Mouse (Mus musculus): ENCODE measurements around the gene Fcho2. TPM values are rescaled to one million over a fixed set of nuclear protein-coding genes. Genes with fewer than 3 reads are reported as not detected.

The Fcho2 gene
- polyA plus RNA-seq, 1 experiment: 98.5 TPM

- TF ChIP-seq EP300 (IDR thresholded peaks at IDR 0.05; ENCODE audit: insufficient read depth, low read depth, low read length) (no peak), POLR2A (IDR thresholded peaks at IDR 0.05; ENCODE audit: insufficient read depth, low read length) (no peak), CTCF (IDR thresholded peaks at IDR 0.05; ENCODE audit: low read depth, low read length) (no peak)
Observed at GRCm38 (mm10) chr13:98702361-98702760, 112.9 kb downstream of the Fcho2 start.

GRCm38 (mm10) chr13:98701309-98701675 is 114.0 kb downstream of the Fcho2 start:
- Histone ChIP-seq H3K27me3 (ENCODE audit: control insufficient read depth, insufficient read depth, low read length, poor library complexity, severe bottlenecking) (no peaks in the 10 kb centered on the region), H3K9me3 (replicated peaks; ENCODE audit: control insufficient read depth, insufficient read depth, low read length, poor library complexity, severe bottlenecking) (no peaks in the 10 kb centered on the region), H3K4me3 (ENCODE audit: low read depth, low read length) (no peak overlapping the region), H3K27ac (ENCODE audit: insufficient read depth, low read length) (no peak overlapping the region), H3K4me1 (ENCODE audit: control insufficient read depth, insufficient read depth, low read length) (no peaks in the 10 kb centered on the region), H3K36me3 (ENCODE audit: control insufficient read depth, insufficient read depth, low read length, poor library complexity, severe bottlenecking) (no peaks in the 10 kb centered on the region), H3K9ac (ENCODE audit: low read depth, poor library complexity, severe bottlenecking) (no peak overlapping the region)
- TF ChIP-seq CTCF (IDR thresholded peaks at IDR 0.05; ENCODE audit: low read depth, low read length) (no peak), EP300 (IDR thresholded peaks at IDR 0.05; ENCODE audit: insufficient read depth, low read depth, low read length) (no peak), POLR2A (IDR thresholded peaks at IDR 0.05; ENCODE audit: insufficient read depth, low read length) (no peak)

More at GRCm38 (mm10) chr13:98702361-98702760, 112.9 kb downstream of the Fcho2 start:
- no peaks in the 10 kb centered on the region for H3K36me3 ChIP-seq (ENCODE audit: control insufficient read depth, insufficient read depth, low read length, poor library complexity, severe bottlenecking)
- H3K27me3 ChIP-seq (ENCODE audit: control insufficient read depth, insufficient read depth, low read length, poor library complexity, severe bottlenecking): no peaks in the 10 kb centered on the region
- H3K4me3 ChIP-seq (ENCODE audit: low read depth, low read length): no peak overlapping the region
- H3K9ac ChIP-seq (ENCODE audit: low read depth, poor library complexity, severe bottlenecking): no peak overlapping the region
- no peaks in the 10 kb centered on the region for H3K9me3 ChIP-seq (replicated peaks; ENCODE audit: control insufficient read depth, insufficient read depth, low read length, poor library complexity, severe bottlenecking)
- H3K27ac ChIP-seq (ENCODE audit: insufficient read depth, low read length): no peak overlapping the region
- H3K4me1 ChIP-seq (ENCODE audit: control insufficient read depth, insufficient read depth, low read length): no peaks in the 10 kb centered on the region

DNA sequence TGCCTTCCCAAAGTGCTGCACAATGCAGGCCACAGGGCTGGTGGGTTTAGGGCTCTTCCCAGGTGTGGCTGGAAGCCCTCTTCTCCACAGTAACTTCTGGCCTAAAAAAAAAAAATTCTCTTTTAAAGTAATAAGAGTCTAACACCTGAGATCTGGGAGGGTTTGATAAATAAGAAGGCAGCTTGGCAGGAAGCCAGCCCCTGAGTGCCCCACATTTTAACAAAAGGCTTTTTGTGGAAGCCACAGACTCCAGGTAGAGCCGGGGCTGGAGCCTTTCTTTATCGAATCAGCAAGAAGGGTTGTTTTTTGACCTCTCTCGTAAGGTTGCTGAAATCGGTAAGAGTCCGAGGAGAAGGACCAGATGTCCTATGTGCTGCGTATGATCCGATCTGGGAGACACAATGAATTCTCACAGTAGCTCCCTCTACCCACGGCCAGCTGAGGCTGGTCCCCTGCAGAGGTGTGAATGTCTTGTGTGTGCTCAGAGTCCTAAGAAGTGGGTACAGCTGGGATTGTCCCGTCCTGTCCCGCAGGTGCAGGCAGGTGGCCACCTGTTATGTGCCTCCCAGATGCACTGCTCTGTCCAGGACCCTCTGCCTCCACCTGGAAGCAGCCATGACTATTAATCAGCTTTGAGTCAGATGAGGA is 114.5 kb downstream of the Fcho2 start:
- Histone ChIP-seq H3K9ac (ENCODE audit: low read depth, poor library complexity, severe bottlenecking) (no peak overlapping the region), H3K36me3 (ENCODE audit: control insufficient read depth, insufficient read depth, low read length, poor library complexity, severe bottlenecking) (no peaks in the 10 kb centered on the region), H3K27me3 (ENCODE audit: control insufficient read depth, insufficient read depth, low read length, poor library complexity, severe bottlenecking) (no peaks in the 10 kb centered on the region; the same call in 1 of the 2 replicates), H3K9me3 (replicated peaks; ENCODE audit: control insufficient read depth, insufficient read depth, low read length, poor library complexity, severe bottlenecking) (no peaks in the 10 kb centered on the region), H3K4me3 (ENCODE audit: low read depth, low read length) (no peak overlapping the region), H3K27ac (ENCODE audit: insufficient read depth, low read length) (no peak overlapping the region), H3K4me1 (ENCODE audit: control insufficient read depth, insufficient read depth, low read length) (no peaks in the 10 kb centered on the region)
- TF ChIP-seq POLR2A (IDR thresholded peaks at IDR 0.05; ENCODE audit: insufficient read depth, low read length): no peak
- no peak for TF ChIP-seq CTCF (IDR thresholded peaks at IDR 0.05; ENCODE audit: low read depth, low read length)
- no peak for TF ChIP-seq EP300 (IDR thresholded peaks at IDR 0.05; ENCODE audit: insufficient read depth, low read depth, low read length)

DNA sequence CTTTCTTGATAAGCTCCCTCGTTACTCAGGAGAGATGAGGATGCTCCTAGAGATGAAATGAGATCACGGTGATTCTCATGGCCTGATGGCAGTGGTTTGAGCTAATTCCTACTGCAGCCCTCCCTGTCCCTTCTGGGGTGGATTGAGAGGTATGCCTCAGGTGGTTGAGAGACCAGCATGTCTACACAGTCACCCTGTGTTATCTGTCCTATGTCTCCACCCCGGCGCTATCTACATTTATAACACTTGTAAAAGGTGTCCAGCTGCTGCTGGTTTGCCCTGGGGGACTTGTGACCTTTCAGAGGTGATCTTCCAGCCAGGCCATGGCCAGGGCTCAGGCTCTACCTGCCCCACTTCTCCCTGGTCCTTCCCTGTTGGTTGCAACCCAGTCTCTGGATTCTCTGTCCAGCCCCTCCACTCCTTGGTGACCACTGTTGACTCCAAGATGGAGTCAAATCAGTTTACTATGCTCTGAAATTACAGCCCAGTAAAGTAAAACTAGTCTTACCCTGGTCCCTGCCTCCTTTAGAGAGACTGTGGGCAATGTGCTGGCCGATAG is 115.2 kb downstream of the Fcho2 start:
- TF ChIP-seq EP300 (IDR thresholded peaks at IDR 0.05; ENCODE audit: insufficient read depth, low read depth, low read length): no peak
- no peak for TF ChIP-seq CTCF (IDR thresholded peaks at IDR 0.05; ENCODE audit: low read depth, low read length)
- no peak for TF ChIP-seq POLR2A (IDR thresholded peaks at IDR 0.05; ENCODE audit: insufficient read depth, low read length)
- Histone ChIP-seq H3K9me3 (replicated peaks; ENCODE audit: control insufficient read depth, insufficient read depth, low read length, poor library complexity, severe bottlenecking) (no peaks in the 10 kb centered on the region), H3K9ac (ENCODE audit: low read depth, poor library complexity, severe bottlenecking) (no peak overlapping the region), H3K4me3 (ENCODE audit: low read depth, low read length) (no peak overlapping the region), H3K27ac (ENCODE audit: insufficient read depth, low read length) (no peak overlapping the region), H3K4me1 (ENCODE audit: control insufficient read depth, insufficient read depth, low read length) (no peaks in the 10 kb centered on the region), H3K27me3 (ENCODE audit: control insufficient read depth, insufficient read depth, low read length, poor library complexity, severe bottlenecking) (no peaks in the 10 kb centered on the region; the same call in 1 of the 2 replicates), H3K36me3 (ENCODE audit: control insufficient read depth, insufficient read depth, low read length, poor library complexity, severe bottlenecking) (no peaks in the 10 kb centered on the region)

DNA sequence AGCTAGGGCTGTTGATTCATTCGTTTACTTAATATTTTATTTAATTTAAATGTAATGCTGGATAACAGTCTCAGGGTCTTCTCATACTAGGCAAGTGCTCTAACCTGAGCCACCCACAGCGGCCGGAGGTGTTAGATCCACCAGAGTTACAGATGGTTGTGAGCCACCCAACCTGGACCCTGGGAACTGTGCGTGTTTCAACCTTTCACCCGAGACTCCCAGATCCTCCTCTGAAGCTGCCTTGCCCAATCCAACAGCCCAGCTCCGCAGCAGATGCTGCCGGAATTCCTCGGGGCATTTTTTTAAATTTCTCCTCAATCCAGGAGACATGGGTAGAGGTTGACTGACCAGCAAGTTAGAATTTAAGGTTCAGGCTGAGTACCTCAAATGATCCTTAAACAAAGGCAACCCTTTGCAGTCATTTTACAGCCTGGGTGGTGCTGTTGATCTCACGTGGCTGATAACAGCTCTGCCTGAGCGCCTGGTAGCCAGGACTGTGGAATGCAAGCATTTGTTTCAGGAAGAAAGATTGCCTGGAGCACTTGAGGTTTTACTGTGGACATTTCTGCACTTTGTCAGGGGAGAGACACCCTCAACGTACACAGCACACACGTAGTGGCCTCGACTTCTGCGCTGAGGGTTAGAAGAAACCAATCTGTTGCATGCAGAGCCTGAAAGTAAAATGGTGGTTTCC is 116.1 kb downstream of the Fcho2 start:
- no peak overlapping the region for H3K27ac ChIP-seq (ENCODE audit: insufficient read depth, low read length)

GRCm38 (mm10) chr13:98696716-98697115 is 118.5 kb downstream of the Fcho2 start:
- TF ChIP-seq POLR2A (IDR thresholded peaks at IDR 0.05; ENCODE audit: insufficient read depth, low read length): no peak
- no peak for TF ChIP-seq EP300 (IDR thresholded peaks at IDR 0.05; ENCODE audit: insufficient read depth, low read depth, low read length)
- no peak for TF ChIP-seq CTCF (IDR thresholded peaks at IDR 0.05; ENCODE audit: low read depth, low read length)
- Histone ChIP-seq H3K4me3 (ENCODE audit: low read depth, low read length) (no peak overlapping the region), H3K27me3 (ENCODE audit: control insufficient read depth, insufficient read depth, low read length, poor library complexity, severe bottlenecking) (peaks cover 3% of the 10 kb centered on the region; the same call in 1 of the 2 replicates), H3K9me3 (replicated peaks; ENCODE audit: control insufficient read depth, insufficient read depth, low read length, poor library complexity, severe bottlenecking) (no peaks in the 10 kb centered on the region), H3K27ac (ENCODE audit: insufficient read depth, low read length) (no peak overlapping the region), H3K9ac (ENCODE audit: low read depth, poor library complexity, severe bottlenecking) (no peak overlapping the region), H3K4me1 (ENCODE audit: control insufficient read depth, insufficient read depth, low read length) (no peaks in the 10 kb centered on the region), H3K36me3 (ENCODE audit: control insufficient read depth, insufficient read depth, low read length, poor library complexity, severe bottlenecking) (no peaks in the 10 kb centered on the region)

More for the DNA sequence above, 116.1 kb downstream of the Fcho2 start:
- Histone ChIP-seq H3K4me1 (ENCODE audit: control insufficient read depth, insufficient read depth, low read length) (no peaks in the 10 kb centered on the region), H3K27me3 (ENCODE audit: control insufficient read depth, insufficient read depth, low read length, poor library complexity, severe bottlenecking) (peaks cover 2% of the 10 kb centered on the region; the same call in 1 of the 2 replicates), H3K36me3 (ENCODE audit: control insufficient read depth, insufficient read depth, low read length, poor library complexity, severe bottlenecking) (no peaks in the 10 kb centered on the region), H3K4me3 (ENCODE audit: low read depth, low read length) (no peak overlapping the region), H3K9ac (ENCODE audit: low read depth, poor library complexity, severe bottlenecking) (no peak overlapping the region), H3K9me3 (replicated peaks; ENCODE audit: control insufficient read depth, insufficient read depth, low read length, poor library complexity, severe bottlenecking) (no peaks in the 10 kb centered on the region)
- TF ChIP-seq POLR2A (IDR thresholded peaks at IDR 0.05; ENCODE audit: insufficient read depth, low read length): no peak
- TF ChIP-seq EP300 (IDR thresholded peaks at IDR 0.05; ENCODE audit: insufficient read depth, low read depth, low read length): no peak
- TF ChIP-seq CTCF (IDR thresholded peaks at IDR 0.05; ENCODE audit: low read depth, low read length): no peak

All from ES-Bruce4 (cell line).